Mouse (Mus musculus) kidney, embryonic 15.5 days (tissue): ENCODE measurements around the gene Arhgap6. TPM values are rescaled to one million over a fixed set of nuclear protein-coding genes. Genes with fewer than 3 reads are reported as not detected.

ENCODE experiments used
- ATAC-seq: fragments of 200-750 bp; cut with Nextera tagmentation; replicated peaks from 2 replicates; pipeline ENCODE4 v1.8.0; 2017; ENCODE audit warnings: moderate TSS enrichment; ENCODE audit not compliant: low FRiP score
- H3K27ac ChIP-seq: fragments of 300-500 bp; sonication (generic); 2 replicates; pipeline ENCODE4 v1.5.1; 2015; ENCODE audit warnings: mild to moderate bottlenecking, inconsistent platforms
- H3K27me3 ChIP-seq: fragments of 300-500 bp; sonication (generic); 2 replicates; pipeline ENCODE4 v1.6.1; 2015; ENCODE audit warnings: inconsistent platforms
- H3K36me3 ChIP-seq: fragments of 300-500 bp; sonication (generic); 2 replicates; pipeline ENCODE4 v1.6.1; 2015; ENCODE audit warnings: inconsistent platforms
- H3K4me1 ChIP-seq: fragments of 300-500 bp; sonication (generic); 2 replicates; pipeline ENCODE4 v1.6.1; 2015; ENCODE audit warnings: inconsistent platforms
- H3K4me2 ChIP-seq: fragments of 300-500 bp; sonication (generic); 2 replicates; pipeline ENCODE4 v1.6.1; 2015; ENCODE audit warnings: moderate library complexity, mild to moderate bottlenecking, inconsistent platforms
- H3K4me3 ChIP-seq: fragments of 300-500 bp; sonication (generic); replicated peaks from 2 replicates; pipeline ENCODE4 v1.5.1; 2015; ENCODE audit warnings: mild to moderate bottlenecking, inconsistent platforms
- H3K9ac ChIP-seq: fragments of 300-500 bp; sonication (generic); 2 replicates; pipeline ENCODE4 v1.6.1; 2015; ENCODE audit warnings: mild to moderate bottlenecking, inconsistent platforms
- H3K9me3 ChIP-seq: fragments of 300-500 bp; sonication (generic); replicated peaks from 2 replicates; pipeline ENCODE4 v1.6.1; 2016; ENCODE audit warnings: inconsistent platforms
- WGBS: fragments of 180-500 bp; shearing (Covaris S2); methylation state at CpG from one replicate; pipeline ENCODE4 v1.1.7; 2015; ENCODE audit warnings: mixed read lengths; 5-methylcytosine and 5-hydroxymethylcytosine counted together
- polyA plus RNA-seq: library from polyadenylated mRNA; unstranded; fragments of >200 nt; fragmentation: Nextera tagmentation; extraction: Ambion mirVana; gene quantifications from 2 replicates; pipeline ENCODE4 v1.2.1, GENCODE M21; 2015

Gene Arhgap6
- polyA plus RNA-seq, 1 experiment from 2014 or later = 3.4 TPM

GRCm38 (mm10) chrX:169012701-169013100 is 217.8 kb downstream of the Arhgap6 start:
- no peak overlapping the region for H3K9ac ChIP-seq
- H3K4me2 ChIP-seq = no peak overlapping the region
- no peak for ATAC-seq

GRCm38 (mm10) chrX:169034390-169034789 is 239.5 kb downstream of the Arhgap6 start:
- no peaks in the 10 kb centered on the region for H3K9me3 ChIP-seq
- 96% methylated on average over 1 of the region's 1 CpGs for WGBS

More at GRCm38 (mm10) chrX:169012701-169013100, 217.8 kb downstream of the Arhgap6 start:
- Histone ChIP-seq H3K27me3 (peaks cover 29% of the 10 kb centered on the region), H3K27ac (no peak overlapping the region), H3K9me3 (no peaks in the 10 kb centered on the region), H3K4me1 (no peaks in the 10 kb centered on the region), H3K36me3 (no peaks in the 10 kb centered on the region), H3K4me3 (no peak overlapping the region)

GRCm38 (mm10) chrX:169036403-169037296 is 241.8 kb downstream of the Arhgap6 start:
- Histone ChIP-seq H3K4me1 (no peaks in the 10 kb centered on the region), H3K27ac (no peak overlapping the region), H3K27me3 (peaks cover 38% of the 10 kb centered on the region), H3K9me3 (no peaks in the 10 kb centered on the region), H3K4me3 (peak overlapping the region; percentile 44), H3K4me2 (peak overlapping the region; percentile 65), H3K36me3 (no peaks in the 10 kb centered on the region), H3K9ac (no peak overlapping the region)
- peak; percentile 99 for ATAC-seq
- 16% methylated on average over 32 of the region's 32 CpGs for WGBS

More at GRCm38 (mm10) chrX:169034390-169034789, 239.5 kb downstream of the Arhgap6 start:
- no peak overlapping the region for H3K27ac ChIP-seq
- ATAC-seq = no peak
- no peaks in the 10 kb centered on the region for H3K36me3 ChIP-seq
- peaks cover 51% of the 10 kb centered on the region for H3K27me3 ChIP-seq
- no peaks in the 10 kb centered on the region for H3K4me1 ChIP-seq
- no peak overlapping the region for H3K9ac ChIP-seq
- no peak overlapping the region for H3K4me2 ChIP-seq
- H3K4me3 ChIP-seq = no peak overlapping the region

GRCm38 (mm10) chrX:169037401-169037800 is 242.5 kb downstream of the Arhgap6 start:
- H3K4me1 ChIP-seq = no peaks in the 10 kb centered on the region
- peak overlapping the region; percentile 65 for H3K4me2 ChIP-seq
- no peak overlapping the region for H3K9ac ChIP-seq
- WGBS = 63% methylated on average over 4 of the region's 4 CpGs
- H3K27ac ChIP-seq = no peak overlapping the region
- peak overlapping the region; percentile 44 for H3K4me3 ChIP-seq
- H3K36me3 ChIP-seq = no peaks in the 10 kb centered on the region
- no peaks in the 10 kb centered on the region for H3K9me3 ChIP-seq
- ATAC-seq = no peak
- peaks cover 38% of the 10 kb centered on the region for H3K27me3 ChIP-seq

- ATAC-seq = no peak
These were observed 249.0 kb downstream of the Arhgap6 start for GRCm38 (mm10) chrX:169043872-169044271.

GRCm38 (mm10) chrX:169047595-169047994 is 252.7 kb downstream of the Arhgap6 start:
- Histone ChIP-seq H3K4me3 (no peak overlapping the region), H3K4me1 (no peaks in the 10 kb centered on the region), H3K9ac (no peak overlapping the region), H3K27ac (no peak overlapping the region), H3K4me2 (no peak overlapping the region), H3K27me3 (peaks cover 19% of the 10 kb centered on the region; the same call in 1 of the 2 replicates), H3K36me3 (no peaks in the 10 kb centered on the region), H3K9me3 (no peaks in the 10 kb centered on the region)
- 46% methylated on average over 3 of the region's 3 CpGs for WGBS
- ATAC-seq = no peak

More at GRCm38 (mm10) chrX:169043872-169044271, 249.0 kb downstream of the Arhgap6 start:
- H3K36me3 ChIP-seq = no peaks in the 10 kb centered on the region
- H3K4me3 ChIP-seq = no peak overlapping the region
- H3K27ac ChIP-seq = no peak overlapping the region
- no peaks in the 10 kb centered on the region for H3K4me1 ChIP-seq
- WGBS = 77% methylated on average over 1 of the region's 1 CpGs
- no peaks in the 10 kb centered on the region for H3K9me3 ChIP-seq
- no peak overlapping the region for H3K4me2 ChIP-seq
- no peak overlapping the region for H3K9ac ChIP-seq
- H3K27me3 ChIP-seq = peaks cover 19% of the 10 kb centered on the region; the same call in 1 of the 2 replicates

- H3K27ac ChIP-seq = no peak overlapping the region
- no peak for ATAC-seq
These were observed 254.7 kb downstream of the Arhgap6 start for GRCm38 (mm10) chrX:169049550-169049949.

GRCm38 (mm10) chrX:169053907-169054476 is 259.1 kb downstream of the Arhgap6 start:
- no peaks in the 10 kb centered on the region for H3K4me1 ChIP-seq
- no peak overlapping the region for H3K27ac ChIP-seq
- H3K4me2 ChIP-seq = no peak overlapping the region
- H3K4me3 ChIP-seq = no peak overlapping the region
- no peaks in the 10 kb centered on the region for H3K36me3 ChIP-seq
- H3K9ac ChIP-seq = no peak overlapping the region
- peaks cover 15% of the 10 kb centered on the region; the same call in 1 of the 2 replicates for H3K27me3 ChIP-seq
- ATAC-seq = no peak
- H3K9me3 ChIP-seq = no peaks in the 10 kb centered on the region
- WGBS = 39% methylated on average over 5 of the region's 5 CpGs

More at GRCm38 (mm10) chrX:169049550-169049949, 254.7 kb downstream of the Arhgap6 start:
- H3K36me3 ChIP-seq = no peaks in the 10 kb centered on the region
- H3K4me3 ChIP-seq = no peak overlapping the region
- peaks cover 13% of the 10 kb centered on the region; the same call in 1 of the 2 replicates for H3K27me3 ChIP-seq
- no peaks in the 10 kb centered on the region for H3K9me3 ChIP-seq
- H3K9ac ChIP-seq = no peak overlapping the region
- H3K4me1 ChIP-seq = no peaks in the 10 kb centered on the region
- no peak overlapping the region for H3K4me2 ChIP-seq

- Histone ChIP-seq H3K4me3 (no peak overlapping the region), H3K4me2 (no peak overlapping the region), H3K27ac (no peak overlapping the region), H3K9ac (no peak overlapping the region), H3K4me1 (no peaks in the 10 kb centered on the region), H3K27me3 (peaks cover 29% of the 10 kb centered on the region), H3K9me3 (no peaks in the 10 kb centered on the region), H3K36me3 (no peaks in the 10 kb centered on the region)
- no peak for ATAC-seq
These were observed 267.7 kb downstream of the Arhgap6 start for GRCm38 (mm10) chrX:169062555-169062954.

- WGBS = 60% methylated on average over 3 of the region's 3 CpGs
- H3K9me3 ChIP-seq = no peaks in the 10 kb centered on the region
- no peak for ATAC-seq
- no peak overlapping the region for H3K4me2 ChIP-seq
- no peak overlapping the region for H3K4me3 ChIP-seq
- no peaks in the 10 kb centered on the region for H3K4me1 ChIP-seq
- H3K27ac ChIP-seq = no peak overlapping the region
- no peaks in the 10 kb centered on the region for H3K36me3 ChIP-seq
- H3K27me3 ChIP-seq = peaks cover 23% of the 10 kb centered on the region
- no peak overlapping the region for H3K9ac ChIP-seq
These were observed 270.4 kb downstream of the Arhgap6 start for GRCm38 (mm10) chrX:169065298-169065697.

GRCm38 (mm10) chrX:169065922-169066321 is 271.0 kb downstream of the Arhgap6 start:
- no peaks in the 10 kb centered on the region for H3K36me3 ChIP-seq
- H3K4me1 ChIP-seq = no peaks in the 10 kb centered on the region
- H3K9me3 ChIP-seq = no peaks in the 10 kb centered on the region
- no peak overlapping the region for H3K27ac ChIP-seq
- no peak overlapping the region for H3K4me2 ChIP-seq
- no peak for ATAC-seq
- H3K4me3 ChIP-seq = no peak overlapping the region
- peaks cover 26% of the 10 kb centered on the region for H3K27me3 ChIP-seq
- WGBS = 70% methylated on average over 1 of the region's 1 CpGs
- no peak overlapping the region for H3K9ac ChIP-seq

GRCm38 (mm10) chrX:169075020-169075419 is 280.1 kb downstream of the Arhgap6 start:
- WGBS = 78% methylated on average over 2 of the region's 2 CpGs
- H3K36me3 ChIP-seq = no peaks in the 10 kb centered on the region
- no peak for ATAC-seq
- 0 out of 2 replicates have a peak, but pooled peaks cover 14% of the 10 kb centered on the region for H3K27me3 ChIP-seq
- H3K9ac ChIP-seq = no peak overlapping the region
- no peaks in the 10 kb centered on the region for H3K4me1 ChIP-seq
- H3K4me2 ChIP-seq = no peak overlapping the region
- no peak overlapping the region for H3K27ac ChIP-seq
- no peaks in the 10 kb centered on the region for H3K9me3 ChIP-seq
- no peak overlapping the region for H3K4me3 ChIP-seq
